Mouse (Mus musculus) brain, embryonic 14.5 days (tissue): ENCODE data around the gene Tesk2.

ENCODE experiments used
- CTCF ChIP-seq: fragments of 200-500 bp; IDR thresholded peaks from 2 replicates; pipeline ENCODE4 v1.5.1; 2012; ENCODE audit warnings: inconsistent platforms, mild to moderate bottlenecking, moderate library complexity, borderline replicate concordance; ENCODE audit not compliant: insufficient read depth, insufficient read length; ENCODE audit errors: extremely low read depth
- POLR2A ChIP-seq: fragments of 200-500 bp; IDR thresholded peaks from 2 replicates; pipeline ENCODE4 v1.6.1; 2012; ENCODE audit warnings: mild to moderate bottlenecking, inconsistent platforms, borderline replicate concordance; ENCODE audit not compliant: poor library complexity, insufficient read depth, insufficient read length, severe bottlenecking; ENCODE audit errors: extremely low read depth

- peak; percentile 10; the same call in 1 of the 2 replicates for TF ChIP-seq CTCF
- no peak for TF ChIP-seq POLR2A
These were observed 65.8 kb downstream of the Tesk2 start for GRCm38 (mm10) chr4:116786587-116786986.
